Mouse (Mus musculus): ENCODE measurements at regions not wholly inside any gene's neighbourhood (a gene's known extent, or its start where the extent isn't known, plus 50 kb on each side); places are given as distances from the start of the nearest gene placed in this dataset.

DNA sequence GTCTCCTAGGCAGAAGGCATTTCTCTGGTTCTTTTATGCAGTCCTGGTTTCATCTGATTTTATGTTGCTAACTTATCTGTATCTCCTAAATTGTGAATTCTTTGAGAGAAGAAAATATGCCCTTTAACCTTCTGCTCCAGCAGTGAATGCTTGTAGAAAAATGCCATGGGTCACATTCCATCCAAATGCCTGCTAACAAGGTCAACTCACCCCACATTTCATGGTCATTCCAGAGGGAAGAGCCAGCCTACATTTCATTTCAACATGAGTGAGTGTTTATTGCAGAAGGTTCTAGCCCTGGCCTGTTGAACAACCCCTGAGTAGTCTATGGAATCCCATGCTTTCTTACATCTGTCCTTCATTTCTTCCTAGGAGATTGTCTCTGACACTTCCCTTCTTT lies 147.7 kb downstream of the Erv3 start:
- TF ChIP-seq CTCF (IDR thresholded peaks at IDR 0.05; ENCODE audit: borderline replicate concordance, insufficient read depth, low read depth, low read length) = no peak
- TF ChIP-seq POLR2A (IDR thresholded peaks at IDR 0.05; ENCODE audit: borderline replicate concordance, insufficient read depth, low read length) = no peak

Data from cerebellum, adult 2 months (tissue).